Mouse (Mus musculus): Measurements from ENCODE around the gene Bbs9.
A peak's percentile ranks its signal among the peaks of the same experiment; 100 is the strongest.

Bbs9 gene

DNA sequence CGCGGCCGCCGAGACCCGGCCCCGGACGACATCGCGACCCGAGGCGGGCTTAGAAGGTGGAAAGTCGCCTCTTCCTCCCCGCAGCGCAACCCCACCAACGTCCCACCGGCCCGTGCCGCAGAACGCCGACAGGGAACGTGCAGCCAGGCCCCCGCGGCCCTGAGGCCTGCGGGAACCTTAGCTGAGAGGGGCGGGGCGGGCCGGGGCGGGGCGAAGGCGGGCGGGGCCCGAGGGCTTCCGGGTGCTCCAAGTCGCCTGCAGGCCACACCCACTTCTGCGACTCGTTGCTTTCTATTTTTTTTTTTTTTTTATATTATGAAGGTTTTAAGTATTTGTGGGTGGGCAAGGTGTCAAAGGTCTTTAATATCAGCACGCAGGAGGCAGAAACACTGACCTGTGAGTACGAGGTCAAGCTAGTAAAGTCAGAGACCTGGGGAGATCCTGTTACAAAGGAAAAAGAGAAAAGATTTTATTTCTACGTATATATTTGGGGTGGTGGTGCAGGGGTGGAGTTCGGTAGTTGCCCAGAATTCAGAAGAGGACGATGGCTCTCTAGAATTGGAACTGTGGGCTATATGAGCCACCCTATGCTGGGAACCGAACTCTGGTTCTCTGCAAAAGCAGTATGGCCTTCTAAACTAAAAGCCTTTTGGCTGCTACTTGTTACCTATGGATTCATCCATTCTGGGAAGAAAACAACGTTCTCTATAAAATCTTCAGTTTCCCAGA is 7.2 kb upstream of the Bbs9 start:
- DNase-seq (ENCODE audit: low read depth): peak; percentile 71

DNA sequence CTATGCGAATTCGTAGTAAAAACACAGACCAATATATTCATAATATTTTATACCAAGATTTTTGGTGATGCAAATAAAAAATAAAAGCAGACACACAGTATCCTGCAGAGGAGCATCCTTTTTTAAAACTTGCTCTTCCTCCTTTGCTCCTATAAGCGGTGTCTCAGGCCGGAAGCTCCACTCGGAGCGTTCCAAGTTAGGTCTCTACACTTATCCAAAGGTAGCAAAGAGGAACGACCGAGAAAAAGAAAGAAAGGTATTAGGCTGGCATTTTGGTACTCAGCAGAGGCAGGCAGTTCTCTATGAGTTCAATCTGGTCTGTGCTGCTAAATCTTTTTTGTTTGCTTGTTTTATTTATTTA is 6.6 kb upstream of the Bbs9 start:
- no peak for DNase-seq (ENCODE audit: low read depth)

DNA sequence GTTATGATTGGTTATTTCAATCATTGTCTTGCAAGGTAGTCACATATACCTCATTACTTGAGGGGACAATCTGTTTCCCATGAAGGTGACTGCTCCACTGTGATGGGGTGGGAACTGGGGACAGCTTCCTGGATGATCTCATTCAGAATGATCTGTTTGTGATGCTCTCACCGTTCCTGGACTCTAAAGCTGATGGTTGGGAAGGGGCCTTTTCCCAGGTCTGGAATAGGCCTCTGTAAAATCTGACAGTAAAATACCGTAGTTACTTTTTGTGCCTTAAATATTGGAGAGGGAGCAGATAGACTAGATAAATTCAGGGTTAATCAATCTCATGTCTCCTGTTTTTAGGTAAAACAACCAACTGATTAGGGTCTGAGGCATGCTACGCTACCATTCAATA is 5.9 kb upstream of the Bbs9 start, which contains the start of gene Rp9:
Gene Rp9, minus strand, starts transcription at position 101 of the 400 bp plus-strand sequence.
- DNase-seq (ENCODE audit: low read depth): no peak

DNA sequence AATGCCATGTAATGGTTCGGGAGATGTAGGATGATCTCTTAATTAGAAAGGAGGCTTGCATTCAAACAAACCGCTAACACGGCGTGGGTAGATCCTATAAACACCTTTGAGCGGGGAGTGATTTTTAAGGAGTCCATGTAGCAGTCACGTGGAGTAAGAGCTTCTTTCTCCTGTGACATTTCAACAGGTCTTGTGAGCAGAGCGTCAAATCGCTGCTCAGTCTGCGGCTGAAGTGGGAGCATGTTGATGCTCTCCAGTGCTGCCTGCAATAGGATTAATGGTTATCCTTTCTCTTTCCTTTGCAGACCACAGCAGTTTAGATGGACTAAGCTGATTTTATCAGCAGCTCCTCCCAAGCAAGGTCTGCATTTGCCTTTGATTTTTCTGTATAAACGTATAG is 750 bp downstream of the Bbs9 start:
- peak; percentile 9 for DNase-seq (ENCODE audit: low read depth)

DNA sequence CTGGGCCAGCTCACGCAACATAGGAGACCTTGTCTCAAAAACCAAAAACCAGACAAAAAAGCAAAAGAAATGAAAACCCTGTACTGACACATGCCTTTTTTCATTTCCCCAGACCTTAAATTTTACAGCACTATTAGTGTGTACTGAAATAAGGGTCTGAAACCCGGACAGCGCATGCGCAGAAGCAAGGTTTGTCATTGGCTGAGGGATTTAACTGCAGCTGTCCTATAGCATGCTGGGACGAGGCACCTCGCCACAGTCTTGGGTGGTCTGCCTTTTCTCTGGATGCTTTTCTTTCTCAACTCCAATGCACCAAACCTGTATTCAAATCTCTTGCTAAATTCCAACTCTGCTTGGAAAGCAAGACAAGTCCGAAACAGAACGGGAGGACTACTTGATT is 3.4 kb downstream of the Bbs9 start:
- DNase-seq (ENCODE audit: low read depth): no peak

DNA sequence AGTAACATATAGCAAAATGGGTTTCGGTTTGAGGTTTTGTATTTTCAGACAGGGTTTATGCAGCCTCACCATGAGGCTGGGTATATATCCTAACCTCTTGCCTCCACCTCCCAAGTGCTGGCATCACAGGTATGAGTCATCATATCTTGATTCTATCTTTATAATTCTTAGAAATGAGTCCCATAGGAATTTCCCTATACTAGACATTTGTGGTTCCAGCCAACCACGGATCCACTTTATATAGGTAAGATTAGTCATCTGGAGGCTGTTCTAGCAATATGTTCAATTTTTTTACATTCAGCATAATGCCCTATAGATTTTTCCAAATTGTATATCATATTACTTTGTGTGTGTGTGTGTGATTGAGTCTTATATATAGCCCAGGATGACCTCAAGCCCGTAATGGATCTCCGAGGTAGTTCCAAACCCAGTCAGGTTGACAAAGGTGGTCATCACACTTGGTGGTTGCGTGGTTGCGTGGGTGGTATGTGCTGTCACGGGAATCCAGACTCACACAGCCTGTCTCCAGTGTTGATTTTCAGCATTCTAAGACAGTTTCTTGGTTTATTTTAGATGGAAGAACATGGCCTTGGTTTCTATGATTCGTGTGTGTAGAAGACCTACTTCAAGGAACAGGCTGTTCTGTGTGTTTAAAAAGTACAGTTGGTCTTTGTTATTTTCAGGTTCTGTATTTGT is 8.5 kb downstream of the Bbs9 start:
- DNase-seq (ENCODE audit: low read depth): no peak

DNA sequence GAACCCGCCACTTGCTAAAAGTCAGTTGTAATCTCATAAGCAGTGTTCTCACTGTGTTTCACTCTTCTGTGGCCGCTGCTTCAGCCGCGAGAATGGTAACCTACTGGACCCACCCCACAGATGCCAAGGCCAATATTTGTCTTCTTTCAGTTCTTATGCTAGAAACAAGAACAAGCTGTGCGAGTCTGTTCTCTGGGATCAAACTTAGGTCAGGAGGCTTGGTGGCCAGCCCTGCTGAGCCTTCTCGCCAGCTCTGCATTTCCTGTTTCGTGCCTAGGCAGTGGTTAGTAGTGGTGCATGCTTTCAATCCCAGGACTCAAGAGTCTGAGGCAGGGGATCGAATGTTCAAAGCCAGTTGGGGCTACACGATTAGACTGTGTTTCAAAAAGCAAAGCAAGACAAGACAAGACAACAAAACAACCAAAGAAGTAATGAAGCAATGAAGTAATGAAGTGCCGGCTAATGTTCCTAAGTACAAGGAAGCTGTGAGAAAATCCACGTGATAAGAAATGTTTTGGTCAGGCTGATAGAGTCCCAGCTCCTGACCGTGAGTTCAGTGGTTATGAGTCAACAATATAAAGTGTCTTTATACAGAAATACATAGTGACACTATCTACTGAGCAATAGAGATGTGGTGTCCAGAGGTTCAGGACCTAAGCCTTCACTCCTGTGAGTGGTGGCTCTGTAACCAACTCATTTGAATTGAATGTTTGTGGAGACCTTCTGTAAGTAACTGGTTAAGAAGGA is 9.2 kb downstream of the Bbs9 start:
- DNase-seq (ENCODE audit: low read depth): no peak

DNA sequence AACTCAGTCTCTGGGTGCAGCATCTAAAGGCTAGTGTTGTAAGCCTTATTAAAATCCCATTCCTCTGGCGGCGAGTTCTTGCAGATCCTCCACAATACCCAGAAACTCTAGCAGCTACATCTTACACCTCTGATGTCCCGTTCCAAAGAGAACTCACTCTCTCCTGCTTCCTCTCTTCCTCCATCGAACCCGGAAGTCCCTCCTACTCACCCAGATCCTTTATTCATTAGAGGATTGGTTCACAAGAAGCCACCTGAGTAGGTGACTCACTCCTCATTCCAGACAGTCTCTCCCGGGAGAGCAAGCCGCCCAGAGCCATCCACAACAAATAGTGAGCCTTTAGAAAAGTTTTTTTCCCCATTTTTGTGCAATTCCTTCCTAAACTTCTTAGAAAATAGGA is 10.7 kb downstream of the Bbs9 start:
- DNase-seq (ENCODE audit: low read depth): no peak

DNA sequence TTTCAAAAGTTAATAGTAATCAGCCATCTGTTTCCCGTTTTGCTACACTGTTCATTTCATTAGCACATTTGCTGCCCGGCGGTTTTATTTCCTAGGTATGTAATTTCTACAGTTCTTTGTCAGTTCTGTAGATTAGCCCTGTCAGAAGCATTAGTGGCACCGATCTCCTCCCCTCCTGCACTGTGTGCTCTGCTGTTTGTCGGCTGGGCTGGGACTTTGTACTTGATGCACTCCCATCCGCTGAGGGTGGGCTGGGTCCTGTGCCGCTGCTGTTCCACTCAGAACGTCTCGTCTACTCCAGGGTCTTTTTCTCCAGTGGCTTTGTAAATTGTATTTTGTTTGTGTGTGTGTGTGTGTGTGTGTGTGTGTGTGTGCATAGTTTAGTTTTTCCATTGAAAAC is 13.4 kb downstream of the Bbs9 start:
- DNase-seq (ENCODE audit: low read depth): no peak

DNA sequence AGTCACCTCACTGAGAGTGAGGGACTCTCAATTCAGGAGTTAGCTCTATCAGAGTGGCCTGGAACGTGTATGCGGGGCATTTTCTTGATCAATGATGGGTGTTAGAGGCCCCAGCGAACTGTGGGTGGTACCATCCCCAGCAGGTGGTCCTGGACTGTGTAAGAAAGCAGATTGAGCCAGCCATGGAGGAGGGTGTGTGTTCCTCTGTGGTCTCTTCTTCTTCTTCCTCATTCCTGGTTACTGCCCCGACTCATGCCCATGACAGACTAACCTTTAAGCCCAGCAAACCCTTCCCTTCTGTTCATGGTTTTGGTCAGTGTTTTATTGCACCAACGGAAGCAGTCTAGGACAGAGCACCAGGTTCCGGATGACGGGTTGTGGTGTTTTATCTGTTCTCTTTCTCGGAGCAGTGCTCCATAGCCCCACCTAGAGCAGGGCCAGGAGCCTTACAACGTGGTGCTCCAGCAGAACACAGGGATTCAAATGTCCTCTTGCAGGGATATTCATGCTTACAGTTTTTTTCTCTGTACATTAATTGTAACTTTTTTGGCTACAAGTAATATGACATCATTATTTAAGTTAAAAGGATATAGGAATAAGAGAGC is 18.8 kb downstream of the Bbs9 start:
- DNase-seq (ENCODE audit: low read depth): no peak

DNA sequence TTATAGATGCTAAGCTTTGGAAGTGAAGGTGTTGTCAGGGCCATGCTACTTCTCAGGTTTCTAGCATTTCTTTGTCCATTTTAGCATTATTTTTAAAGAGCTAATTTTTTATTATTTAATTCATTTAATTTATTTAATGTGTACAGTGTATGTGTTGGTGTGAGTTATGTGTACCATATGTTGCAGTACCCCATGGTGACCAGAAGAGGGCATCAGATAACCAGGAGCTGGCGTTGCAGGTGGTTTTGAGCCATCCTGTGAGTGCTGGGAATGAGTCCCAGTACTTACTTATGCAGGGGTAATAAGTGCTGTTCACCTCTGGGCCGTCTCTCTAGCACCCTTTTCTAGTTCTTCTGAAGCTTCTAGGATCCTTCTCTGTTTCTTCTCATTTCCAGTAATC is 19.6 kb downstream of the Bbs9 start:
- no peak for DNase-seq (ENCODE audit: low read depth)

DNA sequence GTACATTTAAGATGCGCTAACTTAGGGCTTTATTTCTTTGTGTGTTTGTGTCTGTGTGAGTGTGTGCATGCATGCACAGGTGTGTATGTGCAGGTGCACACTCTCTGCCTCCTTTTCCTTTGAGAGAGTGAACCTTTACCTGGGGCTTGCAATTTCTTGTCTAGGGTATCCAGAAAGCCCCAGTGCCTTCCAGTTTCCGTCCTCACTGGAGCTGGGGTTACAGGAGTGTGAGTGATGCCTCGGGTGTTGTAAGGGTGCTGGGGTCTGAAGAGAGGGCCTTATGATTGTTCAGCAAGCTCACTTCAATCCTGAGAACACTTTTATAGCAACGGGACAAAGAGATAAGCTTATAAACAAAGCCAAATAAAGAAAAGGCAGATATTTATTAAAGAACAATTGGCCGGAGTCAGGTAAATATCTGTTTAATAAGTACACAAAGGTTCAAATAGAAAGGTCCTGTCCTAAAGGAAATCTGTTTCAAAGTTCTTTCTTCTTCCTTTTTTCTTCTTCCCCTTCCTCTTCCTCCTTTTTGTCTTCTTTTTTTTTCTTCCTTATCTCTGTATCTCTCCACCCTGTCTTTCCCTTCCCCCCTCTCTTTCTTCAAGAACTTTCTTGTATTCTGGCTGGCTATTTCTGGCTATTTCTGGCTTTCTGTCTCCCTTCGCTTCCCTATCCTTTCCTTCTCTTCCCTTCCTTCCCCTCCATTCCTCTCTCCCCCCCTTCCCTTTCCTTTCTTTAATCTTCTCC is 21.7 kb downstream of the Bbs9 start:
- no peak for DNase-seq (ENCODE audit: low read depth)

DNA sequence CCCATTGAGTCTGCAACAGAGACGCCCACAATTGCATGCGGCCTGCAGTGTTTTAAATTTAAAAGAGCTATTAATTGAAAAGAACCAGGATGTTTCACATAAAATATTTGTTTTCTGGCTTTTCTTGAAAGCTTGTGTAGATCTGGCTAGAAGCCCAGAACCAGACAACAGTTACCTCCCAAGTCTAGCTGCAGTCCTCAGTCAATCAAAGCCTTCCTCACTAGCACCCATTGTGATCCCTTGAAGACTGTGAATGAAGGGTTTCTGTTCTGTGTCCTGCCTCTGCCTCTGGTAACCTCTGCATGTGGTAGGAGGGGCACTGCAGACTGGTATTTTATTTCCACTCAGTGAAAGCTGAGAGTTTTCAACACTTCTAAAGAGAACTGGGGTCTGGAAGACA is 27.5 kb downstream of the Bbs9 start:
- DNase-seq (ENCODE audit: low read depth): no peak

DNA sequence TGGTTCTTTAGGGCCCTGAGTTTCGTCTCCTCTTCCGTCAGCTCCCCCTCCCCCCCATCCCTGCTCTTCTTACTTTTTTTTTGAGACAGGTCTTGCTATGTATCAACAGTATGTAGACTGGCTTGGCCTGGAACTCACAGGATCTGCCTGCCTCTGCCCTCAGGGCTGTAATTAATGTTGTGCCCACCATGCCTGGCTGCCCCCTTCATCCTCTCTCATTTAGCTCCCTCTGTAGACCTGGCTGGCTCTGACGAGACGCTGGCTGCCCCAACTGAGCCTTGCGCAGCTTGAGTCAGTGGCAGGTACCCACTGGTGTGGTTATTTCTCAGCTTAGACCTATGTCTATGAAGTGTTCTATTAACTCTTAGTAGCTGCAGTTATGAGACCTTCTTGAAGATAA is 28.1 kb downstream of the Bbs9 start:
- DNase-seq (ENCODE audit: low read depth): no peak

DNA sequence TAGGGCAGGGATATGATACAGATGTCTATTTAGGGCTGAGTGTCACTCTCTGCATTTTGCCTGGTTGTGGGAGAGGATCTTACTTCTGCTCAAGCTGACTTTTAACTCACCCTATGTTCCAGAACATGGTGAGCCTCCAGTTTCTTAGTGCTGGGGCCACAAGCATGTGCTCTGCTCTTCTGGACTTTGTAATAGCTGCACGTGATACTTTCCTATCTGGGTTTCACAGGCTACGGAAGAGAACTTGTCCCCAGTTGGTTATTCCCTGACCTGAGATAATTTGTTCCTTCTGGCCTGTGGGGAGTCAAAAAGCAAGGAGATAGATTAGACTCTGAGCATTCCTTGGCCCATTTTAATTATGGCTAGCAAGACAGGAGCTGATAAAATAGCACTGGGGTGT is 30.1 kb downstream of the Bbs9 start:
- no peak for DNase-seq (ENCODE audit: low read depth)

DNA sequence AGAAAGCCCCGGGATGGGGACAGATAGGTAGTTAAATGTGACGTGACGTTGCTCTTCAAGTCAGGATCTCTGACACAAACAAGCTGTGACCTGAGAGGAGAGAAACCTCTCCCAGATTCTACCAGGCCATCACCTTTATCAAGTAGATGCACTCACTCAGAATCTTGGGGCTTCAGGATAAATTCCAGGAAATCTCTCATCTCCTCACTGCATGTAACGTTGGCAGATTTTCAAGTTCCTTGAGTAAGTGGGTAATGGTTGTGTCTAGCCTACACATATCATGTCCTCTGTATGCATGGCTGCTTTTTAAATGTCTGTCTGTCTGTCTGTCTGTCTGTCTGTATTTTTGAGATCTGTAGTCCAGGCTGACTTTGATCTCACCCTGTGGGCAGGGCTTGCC is 39.6 kb downstream of the Bbs9 start:
- peak; percentile 25 for DNase-seq (ENCODE audit: low read depth)

DNA sequence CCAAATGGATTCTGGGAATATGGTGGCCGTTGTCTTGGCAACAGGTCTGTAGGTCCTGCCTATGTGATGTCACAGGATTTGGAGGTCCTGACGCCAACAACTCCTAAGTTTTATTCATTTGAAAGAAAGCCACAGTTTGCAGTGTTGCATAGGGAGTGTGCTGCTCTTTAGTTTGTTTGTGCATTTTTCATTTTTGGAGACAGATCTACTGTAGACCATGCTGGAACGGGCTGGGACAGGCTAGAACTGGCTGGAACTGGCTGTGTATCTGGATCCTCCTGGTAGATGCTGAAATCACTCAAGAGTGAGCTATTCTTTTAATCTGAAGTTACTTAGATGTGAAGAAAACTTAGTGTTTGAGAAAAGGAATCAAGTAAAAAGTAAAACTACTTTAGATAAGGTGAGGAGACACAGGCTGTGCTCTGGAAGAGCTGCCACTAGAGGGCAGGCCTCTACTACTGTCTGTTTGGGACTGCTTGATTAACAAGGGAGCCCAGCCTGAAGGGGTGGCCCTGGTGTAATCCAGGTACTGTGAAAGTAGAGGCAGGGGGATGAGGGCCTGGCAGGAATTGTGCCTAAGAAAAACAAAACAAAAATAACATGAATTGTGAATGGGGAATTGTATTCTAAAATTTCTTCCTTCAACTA is 43.0 kb downstream of the Bbs9 start:
- peak; percentile 48 for DNase-seq (ENCODE audit: low read depth)

DNA sequence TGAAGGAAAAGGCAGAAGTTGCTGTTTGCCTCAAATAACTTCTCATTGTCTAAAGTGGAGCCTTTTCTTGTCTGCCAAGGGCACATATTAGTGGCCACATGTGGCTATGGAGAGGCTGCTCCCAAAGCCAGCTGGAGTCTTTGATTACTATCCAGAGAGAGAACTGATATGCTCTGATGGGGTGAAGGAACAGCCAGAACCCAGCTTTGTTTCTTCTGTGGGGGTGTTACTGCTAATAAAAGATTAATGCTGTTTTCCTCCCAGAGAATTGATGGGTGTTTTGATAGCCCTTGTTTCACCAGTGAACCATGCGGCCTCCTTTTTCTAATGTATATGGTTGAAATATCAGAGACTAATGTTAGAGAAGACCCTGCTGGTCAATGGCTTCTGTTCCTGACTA is 47.9 kb downstream of the Bbs9 start:
- no peak for DNase-seq (ENCODE audit: low read depth)

DNA sequence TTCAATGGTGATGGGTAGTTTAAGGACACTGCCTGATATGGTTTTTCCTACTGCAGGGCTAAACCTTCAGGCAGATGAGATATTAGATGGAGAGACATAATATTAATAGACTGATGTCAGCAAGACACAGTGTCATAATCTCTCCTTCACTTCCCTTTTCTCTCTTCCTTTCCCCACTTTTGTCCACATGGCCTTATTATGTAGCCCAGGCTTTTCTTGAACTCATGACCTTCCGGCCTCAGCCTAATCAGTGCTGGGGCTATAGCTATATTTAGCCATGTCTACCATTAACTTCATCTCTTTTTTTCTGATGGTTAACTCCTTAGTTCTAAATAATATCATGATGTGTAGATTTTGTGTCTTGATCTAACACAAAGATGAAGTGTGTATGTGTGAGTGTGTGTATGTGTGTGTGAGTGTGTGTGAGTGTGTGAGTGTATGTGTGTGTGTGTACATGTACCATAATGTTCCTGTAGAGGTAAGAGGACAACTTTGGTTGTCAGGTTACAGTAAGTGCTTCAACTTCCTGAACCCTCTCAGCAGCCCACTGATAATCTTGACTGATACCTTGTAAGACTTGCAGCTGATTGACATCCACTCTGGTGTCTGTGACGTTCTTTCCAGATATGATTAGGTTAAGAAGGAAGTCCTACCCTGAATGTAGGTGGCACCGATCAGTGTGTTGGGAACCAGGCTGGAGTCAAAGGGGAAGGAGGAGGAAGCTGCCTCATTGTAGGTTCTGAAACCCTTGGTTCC is 55.4 kb downstream of the Bbs9 start:
- no peak for DNase-seq (ENCODE audit: low read depth)

DNA sequence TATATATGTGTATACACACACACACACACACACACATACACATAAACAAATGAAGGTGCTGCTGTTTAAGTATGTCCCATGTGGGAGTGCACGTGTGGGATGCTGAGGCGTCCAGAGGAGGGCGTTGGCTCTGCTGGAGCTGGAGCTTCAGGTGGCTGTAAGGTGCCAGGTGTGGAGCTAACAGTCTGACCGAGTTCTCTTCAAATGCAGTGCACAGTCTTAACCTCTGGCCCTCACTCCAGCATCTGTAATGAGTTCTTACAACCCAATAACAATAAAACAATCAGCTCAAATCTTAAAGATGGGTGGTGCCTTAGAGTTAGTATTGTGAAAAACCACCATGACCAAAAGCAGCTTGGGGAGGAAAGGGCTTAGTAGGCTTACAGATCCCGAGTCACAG is 56.6 kb downstream of the Bbs9 start:
- DNase-seq (ENCODE audit: low read depth): no peak

Measured in c-Kit-positive CD71-positive TER-119-negative erythroid progenitor cells, embryonic 14.5 days (primary cell).